Mouse (Mus musculus) embryo, embryonic 11.5 days (tissue): Measurements from ENCODE around the gene Dclk2.

Source experiments
- DNase-seq: peaks from one replicate; pipeline ENCODE4 v3.0.0-alpha.2; 2012; ENCODE audit warnings: low read depth, low spot score

Dclk2 gene

DNA sequence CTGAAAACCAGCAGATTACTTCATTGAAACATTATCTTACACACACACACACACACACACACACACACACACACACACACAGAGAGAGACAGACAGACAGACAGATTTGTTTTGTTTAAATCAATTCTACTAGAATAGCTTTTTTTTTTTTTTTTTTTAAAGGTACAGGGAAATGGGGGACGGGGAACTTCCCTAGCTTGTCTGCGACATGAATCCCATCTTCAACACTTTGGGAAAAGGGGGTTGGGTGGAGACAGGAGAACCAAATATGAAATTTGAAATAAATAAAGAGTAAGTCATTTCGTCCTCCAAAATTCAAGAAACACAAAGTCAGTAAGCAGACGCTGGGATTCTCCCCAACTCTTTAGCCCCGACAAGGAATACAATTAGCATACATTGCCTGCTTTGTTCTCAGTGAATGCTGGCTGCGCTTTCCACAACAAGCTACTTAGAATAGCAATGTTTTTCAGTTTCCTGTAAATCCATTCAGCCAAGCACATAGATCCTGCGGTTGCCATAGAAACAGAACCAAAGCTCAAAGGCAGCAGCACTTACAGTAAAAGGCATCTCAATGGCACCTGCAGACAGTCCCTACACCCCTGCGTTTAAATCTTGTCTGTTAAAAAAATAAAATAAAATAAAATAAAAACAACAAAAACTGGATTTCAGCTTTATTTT lies 75.7 kb downstream of the Dclk2 start:
- DNase-seq, result no peak

DNA sequence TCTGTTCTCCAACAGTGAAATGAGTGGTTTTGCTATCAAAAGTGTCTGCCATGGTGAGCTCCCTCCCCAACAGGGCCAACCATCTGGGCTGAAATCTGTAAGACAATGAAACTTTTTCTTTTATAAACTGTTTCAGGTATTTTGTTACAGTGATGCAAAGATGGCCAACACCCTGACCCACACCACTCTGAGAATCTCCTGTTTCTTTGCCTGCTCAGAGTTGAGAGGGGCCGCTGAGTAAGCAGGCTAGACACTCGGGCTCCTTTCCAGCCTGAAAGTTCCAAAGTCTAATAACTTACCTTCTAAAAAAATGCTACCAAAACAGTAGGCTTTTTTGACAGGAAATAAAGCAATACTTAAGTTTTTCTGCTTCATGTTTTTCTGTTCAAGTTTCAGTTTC lies 78.2 kb downstream of the Dclk2 start:
- no peak for DNase-seq

DNA sequence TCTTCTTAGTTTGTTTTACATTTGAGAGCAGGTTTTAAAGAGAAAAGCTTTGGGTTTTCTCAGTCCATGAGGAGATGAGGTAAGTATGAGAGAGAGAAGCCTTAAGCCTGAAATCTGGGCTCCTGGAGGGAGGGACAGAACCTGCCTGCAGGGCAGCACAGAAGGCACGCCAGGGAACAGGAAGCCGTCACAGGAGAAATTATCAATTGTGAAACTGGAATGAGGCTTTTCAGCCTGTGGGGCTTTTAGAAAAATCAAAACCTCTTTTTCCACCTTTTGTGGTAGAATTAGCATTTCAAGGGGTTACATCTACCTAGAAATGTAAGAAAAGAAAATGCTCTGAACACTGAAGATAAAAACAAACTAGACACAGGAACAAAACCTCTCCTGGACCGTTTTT lies 81.0 kb downstream of the Dclk2 start:
- no peak for DNase-seq

DNA sequence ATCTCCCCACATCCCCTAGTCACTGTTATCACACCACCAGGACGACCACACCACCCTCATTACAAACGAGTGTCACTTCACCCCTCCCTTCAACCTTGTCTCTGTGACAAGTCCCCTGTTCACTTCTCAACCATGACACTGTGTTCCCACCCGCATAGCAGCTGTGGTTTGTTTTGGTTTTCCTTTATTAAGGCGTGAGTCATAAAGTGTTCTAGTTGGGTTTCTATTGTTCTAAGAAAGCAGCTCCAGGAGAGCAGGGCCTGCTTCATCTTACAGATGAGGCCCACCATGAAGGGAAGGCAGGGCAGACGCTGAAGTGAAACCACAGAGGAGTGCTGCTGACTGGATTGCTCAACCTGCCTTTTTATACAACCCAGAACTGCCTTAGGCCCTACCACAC lies 83.3 kb downstream of the Dclk2 start:
- no peak for DNase-seq

DNA sequence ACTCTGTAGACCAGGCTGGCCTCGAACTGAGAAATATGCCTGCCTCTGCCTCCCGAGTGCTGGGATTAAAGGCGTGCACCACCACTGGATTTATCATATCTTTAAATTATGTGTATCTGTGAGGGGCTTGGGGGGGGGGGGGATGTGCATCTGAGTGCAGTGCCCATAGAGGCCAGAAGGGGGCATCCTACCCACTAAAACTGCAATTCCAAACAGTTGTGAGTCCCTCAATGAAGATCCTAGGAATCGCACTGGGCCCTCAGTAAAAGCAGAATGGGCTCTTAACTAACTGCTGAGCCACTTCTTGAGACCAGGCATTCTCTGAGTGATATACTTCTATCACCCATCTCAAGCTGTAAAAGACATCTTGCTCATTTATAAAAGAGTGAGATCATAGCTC lies 85.5 kb downstream of the Dclk2 start:
- DNase-seq, result no peak

DNA sequence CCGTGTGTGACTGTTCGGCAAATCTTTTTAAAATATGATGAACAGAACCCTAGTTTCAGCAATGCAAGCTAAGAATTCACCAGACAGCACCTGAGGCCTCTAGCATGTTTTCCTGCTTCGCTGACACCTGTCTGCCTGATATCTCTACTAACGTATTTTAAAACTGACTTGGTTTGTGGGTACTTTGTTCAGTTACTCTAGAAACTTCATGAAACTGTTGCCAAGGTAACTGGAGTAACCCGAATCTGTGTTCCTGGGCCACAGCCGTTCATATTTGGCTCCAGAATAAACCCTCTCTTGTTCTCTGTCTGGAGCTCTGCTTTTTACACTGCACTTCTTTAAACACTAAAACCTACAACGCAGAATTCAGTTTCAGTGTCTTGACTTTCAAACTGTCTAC lies 86.3 kb downstream of the Dclk2 start:
- no peak for DNase-seq

DNA sequence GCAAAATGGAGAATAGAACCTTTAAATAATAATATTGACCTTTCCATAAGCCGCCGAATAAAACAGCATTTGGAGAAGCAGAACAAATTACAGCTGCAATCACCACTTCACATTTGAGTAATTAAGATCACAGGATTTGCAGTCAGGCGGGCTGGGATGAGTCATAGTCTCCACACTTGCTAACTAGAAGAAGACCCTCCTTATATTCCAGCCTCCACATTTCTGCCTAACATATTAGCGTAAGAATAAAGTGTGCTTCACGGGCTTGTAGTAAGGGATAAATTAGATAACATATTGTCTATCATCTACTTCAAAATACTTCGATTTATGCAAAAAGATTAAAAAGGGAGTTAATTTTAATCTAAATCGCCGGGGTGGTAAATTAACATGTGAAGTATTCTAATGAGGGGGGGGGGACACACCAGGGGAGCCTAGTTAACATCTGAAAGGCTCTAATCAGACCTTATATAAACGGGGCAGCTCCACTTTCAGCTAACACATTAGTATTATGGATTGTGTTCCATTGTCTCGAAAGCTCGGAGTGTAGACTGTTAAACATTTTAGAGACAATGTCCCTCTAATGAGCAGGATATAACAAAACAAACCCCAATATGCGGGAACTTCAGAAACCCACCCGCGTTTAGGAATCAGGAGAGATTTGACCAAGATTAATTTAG lies 87.9 kb downstream of the Dclk2 start:
- DNase-seq, result no peak

DNA sequence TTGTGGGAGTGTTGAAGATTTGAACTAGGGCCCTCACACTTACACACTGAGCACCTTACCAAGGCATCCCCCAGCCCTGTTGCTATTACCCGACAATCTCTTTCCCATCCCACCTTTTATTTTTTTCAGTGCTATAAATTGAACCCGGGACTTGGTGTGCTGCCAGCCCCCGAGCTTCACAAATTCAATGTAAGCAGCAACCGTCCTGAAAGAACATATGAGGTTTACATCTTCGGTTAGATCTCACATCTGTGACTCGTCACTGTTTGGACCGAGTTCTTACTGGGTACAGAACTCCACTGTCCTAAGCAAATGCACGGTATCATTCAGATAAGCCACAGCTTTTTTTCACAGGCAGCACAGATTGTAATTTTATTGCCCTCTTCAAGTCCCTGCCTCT lies 88.5 kb downstream of the Dclk2 start:
- no peak for DNase-seq

DNA sequence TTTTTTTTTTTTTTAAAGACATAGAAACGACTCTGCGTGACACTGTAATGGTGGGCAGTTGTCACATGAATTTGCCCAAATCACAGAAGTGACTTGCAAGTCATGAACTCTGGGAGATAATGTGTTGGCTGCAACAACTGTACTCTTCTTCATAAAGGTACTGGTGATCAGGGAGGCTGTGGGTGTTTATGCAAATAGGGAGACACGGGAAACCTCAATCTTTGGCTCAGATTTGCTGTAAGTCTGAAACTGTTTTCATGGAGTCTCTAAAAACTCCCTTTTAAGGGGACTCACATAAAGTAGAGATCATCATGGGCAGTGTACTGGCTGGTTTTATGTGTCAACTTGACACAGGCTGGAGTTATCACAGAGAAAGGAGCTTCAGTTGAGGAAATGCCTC lies 93.1 kb downstream of the Dclk2 start:
- DNase-seq, result no peak

DNA sequence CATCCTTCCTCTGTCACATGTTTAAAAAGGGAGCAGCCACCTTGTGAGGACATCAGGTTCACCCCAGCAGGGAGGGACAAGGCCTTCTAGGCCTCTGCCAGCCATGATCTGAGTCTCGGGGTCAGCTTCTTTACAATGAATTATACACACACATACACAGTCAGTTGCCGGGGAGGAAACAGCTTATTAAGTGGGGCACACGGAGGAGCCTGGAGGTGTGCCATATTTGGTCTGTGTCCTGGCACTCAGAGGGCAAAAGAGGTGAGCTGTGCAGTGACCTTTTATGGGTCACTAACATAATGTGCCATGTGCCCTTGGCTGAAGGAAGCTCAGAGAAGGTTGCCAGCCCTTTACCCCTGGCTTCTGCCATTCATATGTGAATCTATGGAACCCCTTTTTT lies 99.3 kb downstream of the Dclk2 start:
- no peak for DNase-seq

DNA sequence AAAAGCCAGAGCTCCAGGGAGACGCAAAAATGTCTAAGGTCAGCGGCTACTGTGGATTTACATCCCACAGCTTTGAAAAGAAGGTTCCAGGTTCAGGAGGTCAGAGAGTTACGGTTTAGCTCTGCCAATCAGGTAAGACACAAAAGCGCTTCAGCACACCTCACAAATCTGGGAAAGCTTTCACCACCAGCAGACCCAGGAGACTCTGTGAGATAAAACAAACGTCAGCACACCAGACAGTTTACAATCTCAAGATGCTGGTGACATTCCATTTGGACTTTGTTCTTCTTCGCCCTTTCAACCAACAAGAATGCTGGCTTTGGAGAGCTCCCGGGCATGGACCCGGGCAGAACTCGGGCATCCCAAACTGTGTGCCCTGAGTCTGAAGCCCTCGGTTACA lies 100.3 kb downstream of the Dclk2 start:
- peak; percentile 34 for DNase-seq

DNA sequence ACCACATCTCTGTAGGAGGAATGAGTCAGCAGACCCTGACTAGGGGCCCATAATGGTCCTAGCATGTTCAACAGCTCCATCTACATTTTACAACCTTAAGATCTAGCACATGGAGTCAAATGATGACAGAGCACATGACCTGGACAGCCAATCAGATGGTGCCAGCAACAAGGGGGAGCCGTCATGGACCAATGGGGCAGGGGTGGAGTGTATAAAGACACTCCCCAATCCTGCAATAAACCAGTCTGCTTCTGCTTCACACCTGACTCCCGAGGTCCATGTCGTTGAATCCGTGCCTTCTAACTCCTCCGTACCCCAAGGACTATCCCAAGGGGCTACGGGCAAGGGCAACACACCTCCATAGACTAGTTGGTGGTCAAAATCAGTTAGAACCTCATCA lies 101.3 kb downstream of the Dclk2 start:
- DNase-seq, result no peak

DNA sequence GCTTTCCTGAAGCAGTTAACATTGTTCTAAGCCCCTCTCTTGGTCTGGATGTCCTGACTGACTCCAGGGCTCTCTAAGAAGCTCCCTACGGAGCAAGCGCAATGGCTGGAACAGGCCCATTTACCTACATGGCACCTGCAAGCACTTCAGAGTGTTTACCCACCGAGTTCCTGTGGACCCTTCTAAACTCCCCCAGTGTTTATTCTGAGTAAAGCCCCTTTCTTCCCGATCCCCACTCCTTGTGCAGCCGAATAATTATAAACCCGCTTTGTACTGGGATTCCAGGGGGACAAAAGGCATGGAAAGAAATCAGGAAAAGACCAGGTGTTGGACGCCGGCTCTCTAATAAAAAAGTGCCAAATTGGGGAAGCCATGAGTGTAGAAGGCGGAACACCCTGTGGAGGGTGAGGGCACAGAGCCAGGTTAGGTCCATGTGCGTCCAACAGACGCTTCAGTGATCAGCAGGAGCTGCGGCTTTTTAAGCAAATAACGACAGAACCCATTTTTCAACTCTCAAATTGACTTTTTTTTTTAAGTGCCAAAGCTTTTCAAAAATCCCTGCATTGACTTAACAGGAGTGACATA lies 102.6 kb downstream of the Dclk2 start:
- no peak for DNase-seq

DNA sequence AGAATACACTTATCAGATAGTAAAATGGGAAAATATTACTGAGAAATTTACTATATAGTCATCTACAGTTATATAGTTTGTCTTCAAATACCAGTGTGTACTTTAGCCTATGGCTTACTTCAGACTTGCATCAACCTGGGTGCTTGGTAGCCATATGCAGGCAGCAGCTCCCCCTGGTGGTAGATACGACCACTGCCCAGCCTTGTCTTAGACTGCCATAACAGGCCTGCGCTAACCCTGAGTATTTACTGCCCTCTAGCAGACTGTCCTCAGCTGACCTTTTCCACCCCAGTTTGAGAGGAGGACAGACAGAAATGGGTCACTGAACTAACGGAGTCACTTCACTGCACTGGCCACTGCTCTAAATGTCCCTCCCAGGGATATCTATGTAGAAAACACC lies 108.0 kb downstream of the Dclk2 start:
- peak; percentile 68 for DNase-seq

DNA sequence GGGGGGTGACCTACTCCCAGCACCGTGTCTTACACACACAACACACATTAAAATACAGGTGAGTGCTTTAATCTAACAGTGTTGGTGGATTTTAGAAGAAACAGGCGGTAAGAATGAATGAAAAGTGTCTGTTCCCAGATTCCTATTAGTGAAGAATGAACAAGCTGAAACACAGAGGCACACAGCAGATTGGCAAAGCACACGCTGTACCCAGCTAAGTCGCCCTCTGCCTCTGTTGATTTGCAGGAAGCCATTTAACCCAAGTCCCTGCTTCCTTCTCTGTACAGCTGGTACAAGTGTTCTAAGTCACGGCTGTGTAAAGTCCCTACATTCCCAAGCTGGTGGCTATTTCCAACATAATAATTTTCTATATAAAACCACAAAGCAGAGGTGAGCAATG lies 109.7 kb downstream of the Dclk2 start:
- no peak for DNase-seq

DNA sequence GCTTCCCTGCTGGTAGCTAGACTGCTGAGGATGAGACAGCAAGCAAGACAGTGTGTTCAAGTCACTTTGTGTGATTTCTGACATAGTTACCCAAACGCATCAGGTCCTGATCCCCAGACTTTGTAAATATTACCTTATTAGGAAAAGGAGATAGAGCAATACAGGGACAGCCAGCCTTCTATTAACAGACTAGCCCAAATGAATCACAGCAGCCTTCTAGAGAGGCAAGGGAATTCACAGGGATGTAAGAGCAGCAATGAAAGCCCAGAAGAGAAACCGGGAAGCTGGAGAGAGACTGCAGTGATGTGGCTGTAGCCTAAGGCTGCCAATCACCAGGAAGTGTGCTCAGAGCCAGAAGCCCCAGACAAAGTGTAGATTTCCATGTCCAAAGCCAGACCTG lies 111.0 kb downstream of the Dclk2 start:
- DNase-seq, result no peak

DNA sequence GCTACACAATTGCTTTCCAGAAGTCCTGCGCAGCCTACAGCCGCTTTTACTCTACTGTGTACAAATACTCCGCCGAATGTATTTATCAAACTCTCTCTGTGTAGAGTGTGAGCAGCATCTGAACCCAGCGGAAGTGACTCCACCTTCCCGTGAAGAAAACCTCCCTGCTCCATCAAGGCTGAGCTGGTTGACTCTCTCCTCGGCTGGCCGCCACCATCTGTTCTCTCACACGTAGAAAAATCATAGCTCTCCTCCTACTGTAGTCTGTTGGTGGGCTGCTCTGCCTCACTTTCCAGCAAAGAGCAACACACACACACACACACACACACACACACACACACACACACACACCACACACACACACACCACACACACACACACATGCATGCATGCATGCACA lies 111.5 kb downstream of the Dclk2 start:
- no peak for DNase-seq

DNA sequence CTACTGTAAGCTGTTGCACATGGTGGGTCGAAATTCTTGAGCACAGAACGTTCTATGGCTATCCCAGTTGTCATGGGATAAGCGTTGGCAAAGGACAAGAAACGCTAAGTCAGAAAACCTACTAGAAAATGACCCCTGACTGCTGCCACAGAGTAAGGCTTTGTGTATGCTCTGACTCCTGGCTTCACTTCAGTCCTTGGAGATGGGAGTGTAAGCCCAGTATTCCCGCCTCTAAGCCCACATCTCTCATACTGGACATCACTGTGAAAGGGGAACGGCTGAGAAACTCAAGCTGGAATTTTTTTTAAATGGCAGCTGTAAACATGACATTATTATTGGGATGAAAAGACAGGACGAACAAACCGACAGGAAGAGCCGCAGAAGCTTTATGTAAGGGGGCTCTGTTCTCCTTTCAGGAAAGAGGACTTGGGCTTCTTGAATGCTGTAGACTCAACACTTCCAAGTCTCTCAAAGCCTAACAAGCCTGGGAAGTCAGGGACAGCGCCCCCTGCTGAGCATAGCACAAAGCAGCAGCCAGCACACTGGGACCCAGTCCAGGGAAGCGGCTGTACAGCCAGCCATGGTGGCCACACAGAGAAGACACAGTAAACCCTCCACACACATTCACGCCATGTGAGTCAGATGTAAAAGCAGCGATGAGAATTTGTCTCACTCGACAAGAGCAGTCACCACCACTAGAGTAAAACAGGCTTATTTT lies 112.7 kb downstream of the Dclk2 start:
- DNase-seq, result no peak

DNA sequence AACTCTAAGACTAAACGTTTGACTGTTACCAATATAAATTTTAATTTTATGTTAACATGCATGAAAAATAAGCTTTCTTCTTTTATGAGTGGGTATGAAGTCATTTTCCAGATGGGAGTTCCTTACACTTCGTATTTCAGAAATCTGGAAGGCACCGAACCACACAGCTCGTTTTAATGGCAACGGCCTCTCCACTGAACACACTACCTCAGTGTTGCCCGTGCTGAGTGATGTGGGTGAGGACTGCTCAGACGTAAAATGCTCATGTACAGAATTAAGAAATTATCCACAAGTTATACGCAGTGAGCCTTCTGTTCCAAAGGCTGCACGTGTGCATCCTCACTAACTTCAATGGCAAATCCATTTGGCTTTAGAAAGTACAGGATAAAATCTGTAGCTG lies 113.8 kb downstream of the Dclk2 start:
- DNase-seq, result no peak

DNA sequence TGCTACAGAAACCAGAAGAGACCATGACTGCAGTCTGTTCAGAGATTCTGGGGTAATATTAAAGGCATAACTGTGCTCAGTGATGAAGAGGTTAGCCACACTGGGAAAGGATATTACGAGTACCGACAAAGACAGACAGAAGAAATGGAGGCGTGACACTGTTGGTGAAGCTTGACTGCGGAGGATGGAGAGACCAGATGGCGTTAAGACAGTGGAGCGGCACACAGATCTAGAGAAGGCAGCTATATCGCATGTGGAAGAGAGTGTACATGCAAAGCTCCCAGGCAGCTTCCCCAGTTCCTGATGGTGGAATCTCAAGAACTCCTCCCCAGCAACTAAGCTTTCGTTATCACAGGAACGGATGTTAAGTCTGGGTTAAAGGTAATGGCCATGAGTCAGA lies 116.4 kb downstream of the Dclk2 start:
- DNase-seq, result no peak

DNA sequence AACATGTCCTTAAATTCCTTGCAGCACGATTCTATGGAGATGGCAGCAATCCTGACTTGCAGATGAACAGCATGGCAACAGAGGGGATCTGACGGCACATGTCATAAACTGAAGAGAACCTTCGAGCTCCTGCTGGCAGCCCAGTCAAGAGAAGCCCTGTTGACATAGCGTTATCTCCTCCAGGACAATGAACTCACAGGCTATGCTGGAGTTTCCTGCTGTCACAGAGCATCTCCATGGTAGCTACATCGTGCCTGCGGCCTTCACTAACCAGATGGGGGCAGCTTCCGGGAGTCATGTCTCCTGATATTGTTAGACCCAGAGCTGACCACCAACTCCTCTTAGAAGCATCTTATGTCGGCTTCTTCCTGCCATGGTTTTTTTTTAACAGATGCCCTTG lies 117.8 kb downstream of the Dclk2 start:
- no peak for DNase-seq

DNA sequence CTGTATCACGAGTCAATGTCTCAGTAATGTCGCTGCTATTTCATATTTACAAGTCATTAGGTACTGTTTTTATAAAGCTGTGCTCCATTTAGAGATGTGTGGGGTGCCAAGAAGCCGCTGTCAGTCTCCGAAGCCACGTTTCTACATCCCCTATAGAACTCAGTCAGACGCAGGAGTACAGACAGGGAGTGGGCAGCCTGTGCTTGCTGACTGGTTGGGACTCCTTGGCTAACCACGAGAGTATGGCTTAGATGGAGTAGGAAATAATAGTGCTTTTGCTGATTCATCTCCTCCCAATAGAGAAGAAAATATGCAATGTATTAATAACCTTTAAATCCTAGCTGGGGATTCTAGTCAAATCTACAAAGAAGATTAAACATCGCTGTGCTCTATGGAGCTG lies 119.8 kb downstream of the Dclk2 start:
- no peak for DNase-seq

DNA sequence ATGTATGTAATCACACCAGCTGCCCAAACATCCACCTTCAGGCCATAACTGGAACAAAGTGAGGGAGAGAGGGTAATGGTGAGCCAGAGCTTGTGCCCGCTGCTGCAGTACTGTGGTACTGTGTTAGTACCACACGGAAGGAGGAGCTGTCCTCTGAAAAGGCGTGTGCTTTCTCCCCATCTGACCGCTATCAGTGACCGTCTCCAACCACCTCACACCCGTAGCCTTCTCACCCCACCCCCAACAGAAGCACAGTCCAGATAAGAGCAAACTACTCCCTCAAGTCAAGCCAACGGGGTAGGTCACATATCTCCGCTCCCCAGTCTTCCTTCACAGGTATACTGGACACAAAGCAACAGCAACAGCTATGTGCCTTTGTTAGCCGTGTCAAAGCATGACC lies 121.6 kb downstream of the Dclk2 start:
- no peak for DNase-seq
